Mouse (Mus musculus) hindbrain, embryonic 15.5 days (tissue): ENCODE results near the gene Olfr1157. TPM values are rescaled to one million over a fixed set of nuclear protein-coding genes. Genes with fewer than 3 reads are reported as not detected.

Source experiments
- ATAC-seq: fragments of 200-750 bp; cut with Nextera tagmentation; 2 replicates; pipeline ENCODE4 v1.8.0; 2017; ENCODE audit warnings: low read depth, moderate number of reproducible peaks, moderate TSS enrichment; ENCODE audit not compliant: low FRiP score
- H3K27ac ChIP-seq: fragments of 300-500 bp; sonication (generic); replicated peaks from 2 replicates; pipeline ENCODE4 v1.5.1; 2015; ENCODE audit warnings: mild to moderate bottlenecking, inconsistent platforms
- H3K27me3 ChIP-seq: fragments of 300-500 bp; sonication (generic); 2 replicates; pipeline ENCODE4 v1.6.1; 2015; ENCODE audit warnings: control low read depth, inconsistent platforms
- H3K36me3 ChIP-seq: fragments of 300-500 bp; sonication (generic); 2 replicates; pipeline ENCODE4 v1.6.1; 2015; ENCODE audit warnings: control low read depth, inconsistent platforms
- H3K4me1 ChIP-seq: fragments of 300-500 bp; sonication (generic); replicated peaks from 2 replicates; pipeline ENCODE4 v1.6.1; 2015; ENCODE audit warnings: control low read depth, inconsistent platforms
- H3K4me2 ChIP-seq: fragments of 300-500 bp; sonication (generic); 2 replicates; pipeline ENCODE4 v1.6.1; 2015; ENCODE audit warnings: moderate library complexity, mild to moderate bottlenecking, inconsistent platforms
- H3K4me3 ChIP-seq: fragments of 300-500 bp; sonication (generic); 2 replicates; pipeline ENCODE4 v1.5.1; 2015; ENCODE audit warnings: mild to moderate bottlenecking, inconsistent platforms
- H3K9ac ChIP-seq: fragments of 300-500 bp; sonication (generic); 2 replicates; pipeline ENCODE4 v1.6.1; 2015; ENCODE audit warnings: inconsistent platforms
- H3K9me3 ChIP-seq: fragments of 300-500 bp; sonication (generic); 2 replicates; pipeline ENCODE4 v1.6.1; 2016; ENCODE audit warnings: control low read depth, inconsistent platforms
- whole genome bisulfite sequencing: fragments of 180-500 bp; shearing (Covaris S2); methylation state at CpG from one replicate; pipeline ENCODE4 v1.1.7; 2015; 5-methylcytosine and 5-hydroxymethylcytosine counted together
- polyA plus RNA-seq: library from polyadenylated mRNA; unstranded; fragments of >200 nt; fragmentation: Nextera tagmentation; extraction: Ambion mirVana; gene quantifications from 2 replicates; pipeline ENCODE4 v1.2.1, GENCODE M21; 2015

The Olfr1157 gene
- polyA plus RNA-seq: not detected in 2 replicates

GRCm38 (mm10) chr2:87968199-87968598, at the start of gene Olfr1157:
Gene Olfr1157 (minus strand): TSS chr2:87968299.
- WGBS: 99% methylated on average over 4 of the region's 4 CpGs
- no peaks in the 10 kb centered on the region for H3K4me1 ChIP-seq
- H3K36me3 ChIP-seq: no peaks in the 10 kb centered on the region
- H3K27me3 ChIP-seq: no peaks in the 10 kb centered on the region
- no peak within 1 kb of the TSS for H3K9ac ChIP-seq
- H3K4me2 ChIP-seq: no peak within 1 kb of the TSS
- H3K4me3 ChIP-seq: no peak within 1 kb of the TSS
- no peak for ATAC-seq
- H3K27ac ChIP-seq: no peak within 1 kb of the TSS
- no peaks in the 10 kb centered on the region for H3K9me3 ChIP-seq

- Histone ChIP-seq H3K4me3 (no peak within 1 kb of the TSS), H3K9ac (no peak within 1 kb of the TSS), H3K27me3 (no peaks in the 10 kb centered on the region), H3K4me1 (no peaks in the 10 kb centered on the region), H3K27ac (no peak within 1 kb of the TSS), H3K4me2 (no peak within 1 kb of the TSS), H3K9me3 (no peaks in the 10 kb centered on the region), H3K36me3 (no peaks in the 10 kb centered on the region)
- ATAC-seq: no peak
Measured at GRCm38 (mm10) chr2:88007515-88008318, 39.6 kb upstream of the Olfr1157 start, which contains the start of gene Olfr1160. Gene Olfr1160 (minus strand): TSS chr2:88008268.

- H3K9me3 ChIP-seq: no peaks in the 10 kb centered on the region
- H3K9ac ChIP-seq: no peak within 1 kb of the TSS
- no peaks in the 10 kb centered on the region for H3K27me3 ChIP-seq
- no peak for ATAC-seq
- no peak within 1 kb of the TSS for H3K27ac ChIP-seq
- H3K4me3 ChIP-seq: no peak within 1 kb of the TSS
- H3K36me3 ChIP-seq: no peaks in the 10 kb centered on the region
- H3K4me1 ChIP-seq: no peaks in the 10 kb centered on the region
- H3K4me2 ChIP-seq: no peak within 1 kb of the TSS
Measured at GRCm38 (mm10) chr2:87989813-87990212, 21.7 kb upstream of the Olfr1157 start, which contains the start of gene Olfr1158. Gene Olfr1158 (plus strand): TSS chr2:87990113.

GRCm38 (mm10) chr2:87974563-87974962, 6.5 kb upstream of the Olfr1157 start, which contains the start of gene Olfr74:
Gene Olfr74 (minus strand): TSS chr2:87974663.
- H3K27me3 ChIP-seq: no peaks in the 10 kb centered on the region
- no peaks in the 10 kb centered on the region for H3K4me1 ChIP-seq
- H3K9ac ChIP-seq: no peak within 1 kb of the TSS
- H3K27ac ChIP-seq: no peak within 1 kb of the TSS
- no peaks in the 10 kb centered on the region for H3K9me3 ChIP-seq
- ATAC-seq: no peak
- WGBS: 79% methylated on average over 3 of the region's 3 CpGs
- no peaks in the 10 kb centered on the region for H3K36me3 ChIP-seq
- no peak within 1 kb of the TSS for H3K4me3 ChIP-seq
- H3K4me2 ChIP-seq: no peak within 1 kb of the TSS

- no peak for ATAC-seq
- Histone ChIP-seq H3K36me3 (no peaks in the 10 kb centered on the region), H3K27me3 (no peaks in the 10 kb centered on the region), H3K9ac (no peak within 1 kb of the TSS), H3K4me3 (no peak within 1 kb of the TSS), H3K9me3 (no peaks in the 10 kb centered on the region), H3K4me2 (no peak within 1 kb of the TSS), H3K4me1 (no peaks in the 10 kb centered on the region), H3K27ac (no peak within 1 kb of the TSS)
Measured at GRCm38 (mm10) chr2:87953000-87953399, 15.1 kb downstream of the Olfr1157 start, which contains the start of gene Olfr1156. Gene Olfr1156 (minus strand): TSS chr2:87953100.

GRCm38 (mm10) chr2:87945037-87945436, 23.1 kb downstream of the Olfr1157 start, which contains the start of gene Olfr1155:
Gene Olfr1155 (minus strand): TSS chr2:87945137.
- H3K4me3 ChIP-seq: no peak within 1 kb of the TSS
- no peak within 1 kb of the TSS for H3K4me2 ChIP-seq
- H3K9me3 ChIP-seq: no peaks in the 10 kb centered on the region
- no peaks in the 10 kb centered on the region for H3K4me1 ChIP-seq
- 100% methylated on average over 1 of the region's 1 CpGs for WGBS
- no peaks in the 10 kb centered on the region for H3K36me3 ChIP-seq
- no peaks in the 10 kb centered on the region for H3K27me3 ChIP-seq
- ATAC-seq: no peak
- no peak within 1 kb of the TSS for H3K27ac ChIP-seq
- no peak within 1 kb of the TSS for H3K9ac ChIP-seq

Other genes starting within 250 kb of the Olfr1157 start
- gene Olfr1138, start 228.3 kb downstream of the Olfr1157 start, polyA plus RNA-seq: not detected in 2 replicates
- not detected in 2 replicates for gene Olfr1140, start 224.5 kb downstream of the Olfr1157 start, polyA plus RNA-seq
- gene Olfr1141, start 214.3 kb downstream of the Olfr1157 start, polyA plus RNA-seq: not detected in 2 replicates
- not detected in 2 replicates for gene Olfr152, start 188.8 kb downstream of the Olfr1157 start, polyA plus RNA-seq
- gene Olfr1143, start 167.7 kb downstream of the Olfr1157 start, polyA plus RNA-seq: not detected in 2 replicates
- not detected in 2 replicates for gene Olfr1145, start 158.5 kb downstream of the Olfr1157 start, polyA plus RNA-seq
- not detected in 2 replicates for gene Olfr1148, start 137.8 kb downstream of the Olfr1157 start, polyA plus RNA-seq
- not detected in 2 replicates for gene Olfr1150-ps1, start 124.3 kb downstream of the Olfr1157 start, polyA plus RNA-seq
- not detected in 2 replicates for gene Olfr1151, start 112.4 kb downstream of the Olfr1157 start, polyA plus RNA-seq
- gene Olfr1152, start 101.8 kb downstream of the Olfr1157 start, polyA plus RNA-seq: not detected in 2 replicates
- gene Olfr1153, start 73.3 kb downstream of the Olfr1157 start, polyA plus RNA-seq: 0.09 TPM in 1 of 2 replicates, not detected in the other
- gene Olfr1154, start 63.1 kb downstream of the Olfr1157 start, polyA plus RNA-seq: not detected in 2 replicates
- not detected in 2 replicates for gene Olfr1155, start 23.2 kb downstream of the Olfr1157 start, polyA plus RNA-seq
- not detected in 2 replicates for gene Olfr1156, start 15.2 kb downstream of the Olfr1157 start, polyA plus RNA-seq
- gene Olfr74, start 6.4 kb upstream of the Olfr1157 start, polyA plus RNA-seq: not detected in 2 replicates
- gene Olfr1158, start 21.8 kb upstream of the Olfr1157 start, polyA plus RNA-seq: not detected in 2 replicates
- gene Olfr1160, start 40.0 kb upstream of the Olfr1157 start, polyA plus RNA-seq: not detected in 2 replicates
- not detected in 2 replicates for gene Olfr1161, start 54.5 kb upstream of the Olfr1157 start, polyA plus RNA-seq
- gene Olfr73, start 69.4 kb upstream of the Olfr1157 start, polyA plus RNA-seq: not detected in 2 replicates
- not detected in 2 replicates for gene Olfr1162, start 82.8 kb upstream of the Olfr1157 start, polyA plus RNA-seq
- gene Olfr1163, start 103.5 kb upstream of the Olfr1157 start, polyA plus RNA-seq: not detected in 2 replicates
- not detected in 2 replicates for gene Olfr1164, start 125.7 kb upstream of the Olfr1157 start, polyA plus RNA-seq
- gene Olfr1166, start 160.0 kb upstream of the Olfr1157 start, polyA plus RNA-seq: not detected in 2 replicates
- not detected in 2 replicates for gene Olfr1167, start 186.9 kb upstream of the Olfr1157 start, polyA plus RNA-seq
- gene Olfr1168, start 213.6 kb upstream of the Olfr1157 start, polyA plus RNA-seq: not detected in 2 replicates